Mouse (Mus musculus) urinary bladder, postnatal 0 days (tissue): ENCODE measurements around the gene Polr2a. TPM values are rescaled to one million over a fixed set of nuclear protein-coding genes. Genes with fewer than 3 reads are reported as not detected.

ENCODE experiments used
- polyA plus RNA-seq: library from polyadenylated mRNA; unstranded; fragments of >200 nt; fragmentation: Nextera tagmentation; extraction: Ambion mirVana; gene quantifications from 2 replicates; pipeline ENCODE4 v1.2.1, GENCODE M21; 2015

Polr2a gene
- polyA plus RNA-seq, result 9.3 and 10.3 TPM in 2 replicates

DNA sequence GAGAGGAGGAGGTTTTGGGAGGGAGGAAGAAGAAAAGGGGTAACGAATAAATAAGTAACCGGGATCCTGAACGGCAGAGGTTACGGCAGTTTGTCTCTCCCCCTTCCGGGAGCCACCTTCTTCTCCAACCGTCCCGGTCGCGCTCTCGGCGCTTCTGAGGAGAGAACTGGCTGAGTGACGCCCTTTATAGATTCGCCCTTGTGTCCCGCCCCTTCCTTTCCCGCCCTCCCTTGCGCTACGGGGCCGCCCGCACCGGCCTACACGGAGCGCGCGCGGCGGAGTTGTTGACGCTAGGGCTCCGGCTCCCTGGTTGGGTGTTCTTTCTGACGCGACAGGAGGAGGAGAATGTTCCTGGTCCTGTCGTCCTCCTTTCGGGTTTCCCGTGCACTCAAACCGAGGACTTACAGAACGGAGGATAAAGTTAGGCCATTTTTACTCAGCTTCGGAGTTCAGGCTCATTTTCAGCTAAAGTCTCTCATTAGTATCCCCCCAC lies at the start of gene Polr2a:
Gene Polr2a, minus strand, starts transcription at position 160 of the 493 bp plus-strand sequence.

DNA sequence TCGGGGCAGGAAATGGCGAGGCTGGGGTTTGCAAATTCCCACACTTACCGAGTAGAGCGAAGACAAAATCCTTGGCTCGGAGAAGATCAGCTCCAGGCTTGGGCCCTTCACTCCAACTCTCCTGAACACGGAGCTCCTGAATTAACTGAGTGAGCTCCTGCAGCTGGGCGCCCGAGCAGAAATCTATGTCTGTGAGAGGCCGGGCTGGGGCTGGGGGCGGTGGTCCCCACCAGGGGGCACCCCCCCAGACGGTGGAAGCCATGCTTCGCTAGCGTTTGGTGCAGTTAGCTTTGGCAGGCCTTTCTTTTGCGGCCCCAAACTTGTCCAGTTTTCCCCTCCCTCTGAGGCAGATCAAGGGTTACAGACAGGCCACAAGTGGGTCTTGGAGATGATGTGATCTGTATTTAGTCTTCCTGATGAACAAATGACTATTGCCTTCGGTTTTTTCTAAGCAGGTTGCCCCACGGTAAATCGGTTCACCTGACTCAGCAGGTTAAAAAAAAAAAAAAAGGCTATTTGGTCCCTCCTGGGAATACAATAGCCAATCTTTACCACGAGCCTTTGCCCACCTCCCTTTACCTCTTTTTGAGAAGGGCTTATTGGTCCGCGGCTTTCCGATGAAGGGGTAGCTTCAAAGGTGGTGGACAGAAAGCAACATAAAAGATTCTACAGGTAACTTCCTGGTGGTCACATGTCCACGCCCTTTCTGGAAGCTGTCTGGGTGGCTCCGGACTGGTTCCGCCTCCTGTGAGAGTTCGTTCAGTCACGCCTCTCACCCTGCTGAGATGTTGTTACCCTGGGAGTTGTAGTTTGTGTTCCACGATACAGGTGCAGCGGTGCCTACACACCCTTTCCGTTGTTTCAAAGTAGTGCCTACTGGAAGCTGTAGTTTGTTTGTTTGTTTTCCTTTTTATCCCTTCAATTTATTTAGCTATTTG lies 46.8 kb upstream of the Polr2a start, which contains the start of gene Tmem102:
Gene Tmem102, minus strand, starts transcription at position 653 of the 938 bp plus-strand sequence.

DNA sequence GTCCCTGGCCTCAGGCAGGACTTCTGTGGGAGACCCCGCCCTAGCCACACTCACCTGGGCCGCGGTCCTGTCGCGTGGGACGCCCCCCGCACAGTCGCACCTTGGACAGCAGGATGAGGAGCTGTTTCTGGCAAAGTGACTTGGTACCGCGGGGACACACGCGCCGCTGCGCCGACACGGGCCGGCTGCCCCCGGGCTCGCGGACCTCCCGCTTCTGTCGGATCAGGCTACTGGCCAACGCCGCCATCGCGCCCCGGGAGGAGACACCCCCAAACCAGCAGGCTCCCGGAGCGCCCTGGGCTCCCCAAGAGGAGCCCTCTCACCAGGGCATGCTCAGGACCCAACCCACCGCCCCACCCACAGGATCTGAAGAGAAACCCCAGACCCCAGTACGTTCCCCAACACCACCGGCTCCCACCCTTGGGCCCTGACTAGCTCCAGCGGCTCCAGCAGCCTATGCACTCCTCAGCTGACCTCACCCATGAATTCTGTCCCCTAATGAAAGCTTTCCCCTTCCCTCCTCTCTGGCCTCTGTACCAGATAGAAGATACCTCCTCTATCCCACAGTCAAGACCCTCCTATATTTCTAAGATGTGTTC lies 43.0 kb upstream of the Polr2a start, which contains the start of gene Fgf11:
Gene Fgf11, minus strand, starts transcription at position 479 of the 599 bp plus-strand sequence.

DNA sequence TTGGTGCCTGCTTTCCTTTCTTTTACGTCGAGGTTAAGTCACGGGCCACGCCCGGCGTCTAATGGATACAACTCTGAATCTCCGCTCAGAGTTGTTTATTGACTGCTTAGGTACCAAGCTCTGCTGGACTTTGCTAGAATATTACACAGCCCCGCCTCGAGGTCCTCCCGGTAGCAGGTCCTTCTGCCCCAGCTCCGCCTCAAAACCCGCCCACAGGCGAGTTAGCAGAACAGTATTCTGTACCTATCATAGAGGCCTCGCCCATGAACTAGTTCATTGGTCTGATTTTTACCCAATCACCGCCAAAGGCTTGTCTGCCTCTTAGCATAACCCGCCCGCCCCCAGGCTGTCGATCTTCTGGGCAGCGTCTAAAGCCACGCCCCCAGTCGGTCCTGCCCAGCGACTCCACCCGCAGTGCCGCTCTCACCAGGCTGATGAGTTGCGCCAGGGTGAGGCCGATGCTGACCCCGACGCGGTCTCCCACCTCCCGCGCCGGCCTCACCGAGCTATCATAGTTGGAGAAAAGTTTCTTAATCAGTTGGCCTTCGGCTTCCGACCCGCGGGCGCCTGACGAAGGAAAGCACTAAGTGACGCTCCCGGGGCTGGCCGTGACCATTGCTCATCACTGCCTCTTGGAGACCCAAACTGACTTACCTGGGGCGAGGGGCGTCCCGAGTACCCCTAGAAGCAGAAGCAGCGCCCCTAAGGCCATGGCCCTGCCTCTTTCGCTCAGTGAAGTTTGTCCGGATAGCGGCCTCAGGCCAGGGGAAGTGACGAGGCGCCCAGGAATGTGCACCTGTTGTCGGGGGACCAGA lies 36.9 kb upstream of the Polr2a start, which contains the start of gene Chrnb1:
Gene Chrnb1, minus strand, starts transcription at position 776 of the 815 bp plus-strand sequence.

DNA sequence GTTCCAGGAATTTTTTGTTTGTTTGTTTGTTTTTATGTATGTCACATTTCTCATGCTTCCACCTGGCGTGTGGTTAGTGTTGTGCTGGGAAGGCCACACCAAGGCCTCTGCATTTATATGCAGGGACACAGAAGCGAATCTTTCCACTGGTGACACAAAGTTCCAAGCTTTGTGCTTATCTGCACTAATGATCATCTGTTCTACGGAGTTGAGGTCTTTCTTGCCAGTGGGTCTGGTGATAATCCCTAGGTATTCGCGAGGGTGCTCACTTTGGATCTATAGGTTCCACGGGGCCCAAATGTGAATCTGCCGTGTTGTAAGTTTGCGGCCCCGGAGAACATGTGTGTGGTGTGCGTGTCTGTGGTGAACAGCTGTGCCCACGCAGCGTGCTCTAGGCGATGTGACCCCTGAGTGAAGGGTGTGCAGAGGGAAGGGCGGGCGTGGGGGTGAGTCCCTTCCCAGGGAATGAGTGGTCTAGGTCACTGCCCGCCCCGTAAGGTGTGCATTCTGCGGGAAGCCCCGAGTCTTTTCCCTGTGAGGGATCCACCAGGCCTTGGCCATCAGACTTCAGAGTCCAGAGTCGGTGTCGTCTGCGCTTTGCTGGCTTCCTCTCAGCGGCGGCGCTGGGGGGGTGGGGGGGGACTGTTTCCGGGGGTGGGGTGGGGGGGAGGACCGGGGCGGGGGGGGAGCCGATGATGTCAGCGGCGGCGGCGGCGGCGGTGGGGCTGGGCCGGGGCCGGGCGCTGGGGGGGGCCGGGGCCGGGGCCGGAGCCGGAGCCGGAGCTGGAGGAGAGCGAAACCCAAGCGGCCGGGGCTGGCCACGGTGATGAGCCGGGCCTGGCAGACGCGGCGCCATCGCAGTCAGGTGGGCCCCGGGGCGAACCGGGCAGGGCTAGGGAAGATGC lies 7.0 kb upstream of the Polr2a start, which contains the start of gene Zbtb4:
Gene Zbtb4, plus strand, starts transcription at position 692 of the 905 bp plus-strand sequence.

DNA sequence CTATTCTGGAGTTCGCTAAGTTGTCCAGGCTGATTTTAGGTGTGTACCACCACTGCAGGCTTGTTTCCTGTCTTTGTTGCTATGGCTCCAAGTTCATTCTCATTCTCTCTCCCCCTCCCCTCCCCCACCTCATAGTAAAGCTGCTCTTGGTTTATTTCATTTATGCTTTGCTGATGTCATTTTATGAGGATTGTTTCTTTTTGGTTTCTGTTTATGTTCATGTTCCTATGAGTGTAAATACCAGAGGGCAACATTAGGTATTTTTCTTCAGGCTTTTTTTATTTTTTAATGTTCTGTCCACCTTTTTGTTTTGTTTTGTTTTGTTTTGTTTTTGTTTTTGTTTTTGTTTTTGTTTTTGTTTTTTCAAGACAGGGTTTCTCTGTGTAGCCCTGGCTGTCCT lies 3.4 kb upstream of the Polr2a start, which contains the start of gene Slc35g3:
Gene Slc35g3, minus strand, starts transcription at position 101 of the 400 bp plus-strand sequence.

DNA sequence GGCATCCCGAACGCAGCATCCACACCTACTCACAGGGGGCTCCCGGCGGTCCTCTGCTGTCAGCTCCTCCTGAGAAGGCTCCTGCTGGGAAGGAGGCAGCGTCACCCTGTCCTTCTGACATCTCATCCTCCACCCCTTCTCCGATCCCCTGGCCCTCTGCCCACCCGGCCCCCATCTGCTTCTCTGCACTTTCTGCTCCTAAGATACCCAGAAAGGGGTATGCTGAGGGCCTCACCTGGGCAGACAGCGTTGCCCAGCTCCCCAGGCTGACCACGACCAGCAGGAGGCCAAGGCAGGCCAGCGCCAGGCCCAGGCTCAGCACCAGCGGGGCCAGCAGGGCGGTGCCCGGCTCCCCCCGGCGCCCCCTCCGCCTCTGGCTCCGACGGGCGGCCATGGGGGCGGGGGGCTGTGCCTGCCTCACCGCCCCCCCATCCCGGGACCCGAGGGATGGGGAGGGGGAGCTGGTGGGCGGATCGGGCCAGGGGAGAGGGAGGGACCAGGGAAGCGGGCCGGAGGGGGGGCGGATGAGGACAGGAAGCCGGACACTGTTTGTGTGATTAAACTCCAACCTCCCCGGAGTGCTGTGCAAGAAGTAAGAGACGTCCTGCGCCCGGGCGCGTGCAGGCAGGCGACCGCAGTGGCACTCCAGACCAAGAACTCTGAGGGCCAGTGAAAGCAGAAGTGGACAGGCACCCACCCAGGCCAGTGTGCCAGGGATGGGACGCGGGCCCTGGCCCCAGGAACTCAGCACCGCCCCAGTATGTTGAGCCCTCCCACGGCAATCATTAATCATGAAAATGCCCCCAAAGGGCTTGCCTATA lies 62.9 kb downstream of the Polr2a start, which contains the start of the genes Tnfsf12 and Tnfsfm13:
Gene Tnfsf12, minus strand, starts transcription at position 489 of the 821 bp plus-strand sequence.
Gene Tnfsfm13, minus strand, starts transcription at position 738 of the 821 bp plus-strand sequence.

DNA sequence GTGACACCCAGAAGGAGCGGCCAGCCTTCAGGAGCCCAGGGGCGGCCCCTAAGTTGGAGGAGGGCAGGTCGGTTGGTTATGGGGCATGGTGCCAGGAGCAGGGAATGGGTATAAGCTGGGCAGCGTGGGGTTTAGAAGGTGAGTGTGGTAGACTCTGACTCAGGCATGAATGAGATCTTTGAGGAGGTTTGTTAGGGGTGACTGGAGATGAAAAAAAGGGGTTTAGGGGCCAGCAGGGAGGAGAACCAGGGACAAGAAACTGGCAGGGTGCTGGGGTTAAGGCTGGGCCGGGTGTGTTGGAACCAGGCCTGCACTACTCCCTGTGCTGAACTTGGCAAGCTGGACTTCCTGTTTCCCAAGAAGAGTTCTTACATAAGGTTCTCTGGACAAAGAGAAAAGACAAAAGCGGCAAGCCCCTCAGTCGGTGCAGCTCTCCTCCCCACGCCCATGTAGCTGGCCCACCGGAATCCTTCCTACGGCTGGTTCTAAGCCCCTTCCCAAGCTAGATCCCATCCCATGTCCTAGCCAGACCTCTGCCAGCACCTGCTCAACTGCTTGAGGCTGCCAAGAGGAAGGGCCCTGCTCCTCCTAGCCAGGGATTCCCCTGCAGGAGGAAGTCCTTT lies 72.8 kb downstream of the Polr2a start, which contains the start of gene Tnfsf13:
Gene Tnfsf13, minus strand, starts transcription at position 259 of the 623 bp plus-strand sequence.

Other genes starting within 250 kb of the Polr2a start
- 0.13 and 0.16 TPM in 2 replicates for gene Dnah2, start 209.5 kb downstream of the Polr2a start, polyA plus RNA-seq
- gene Efnb3, start 198.4 kb downstream of the Polr2a start, polyA plus RNA-seq, result 3.4 and 3.7 TPM in 2 replicates
- 8.2 and 8.8 TPM in 2 replicates for gene Wrap53, start 178.4 kb downstream of the Polr2a start, polyA plus RNA-seq
- 44.4 and 46.3 TPM in 2 replicates for gene Trp53, start 178.3 kb downstream of the Polr2a start, polyA plus RNA-seq
- gene Atp1b2, start 152.7 kb downstream of the Polr2a start, polyA plus RNA-seq, result 13.2 and 14.4 TPM in 2 replicates
- gene Shbg, start 140.7 kb downstream of the Polr2a start, polyA plus RNA-seq, result not detected in 2 replicates
- 19.2 and 22.9 TPM in 2 replicates for gene Sat2, start 136.6 kb downstream of the Polr2a start, polyA plus RNA-seq
- gene Fxr2, start 125.6 kb downstream of the Polr2a start, polyA plus RNA-seq, result 12.5 and 13.6 TPM in 2 replicates
- gene Sox15, start 103.3 kb downstream of the Polr2a start, polyA plus RNA-seq, result 3.2 and 7.1 TPM in 2 replicates
- gene Mpdu1, start 96.0 kb downstream of the Polr2a start, polyA plus RNA-seq, result 33.5 and 41.2 TPM in 2 replicates
- 27.9 and 48.1 TPM in 2 replicates for gene Cd68, start 92.5 kb downstream of the Polr2a start, polyA plus RNA-seq
- gene Eif4a1, start 86.2 kb downstream of the Polr2a start, polyA plus RNA-seq, result 378 and 433 TPM in 2 replicates
- 46.3 and 49.8 TPM in 2 replicates for gene Senp3, start 76.6 kb downstream of the Polr2a start, polyA plus RNA-seq
- gene Tnfsf13, start 72.9 kb downstream of the Polr2a start, polyA plus RNA-seq, result 0.47 and 0.62 TPM in 2 replicates
- gene Tnfsf12, start 62.8 kb downstream of the Polr2a start, polyA plus RNA-seq, result 17.2 and 17.8 TPM in 2 replicates
- 4.7 and 5.4 TPM in 2 replicates for gene Tnfsfm13, start 62.5 kb downstream of the Polr2a start, polyA plus RNA-seq
- not detected in 2 replicates for gene Slc35g3, start 3.3 kb upstream of the Polr2a start, polyA plus RNA-seq
- 3.9 and 4.3 TPM in 2 replicates for gene Zbtb4, start 7.3 kb upstream of the Polr2a start, polyA plus RNA-seq
- gene Chrnb1, start 37.3 kb upstream of the Polr2a start, polyA plus RNA-seq, result 5.9 and 6.9 TPM in 2 replicates
- 0.78 and 0.86 TPM in 2 replicates for gene Fgf11, start 43.2 kb upstream of the Polr2a start, polyA plus RNA-seq
- gene Tmem102, start 47.0 kb upstream of the Polr2a start, polyA plus RNA-seq, result 13.7 TPM in 2 replicates
- not detected in 2 replicates for gene Gm39566, start 56.7 kb upstream of the Polr2a start, polyA plus RNA-seq
- not detected in 2 replicates for gene Spem2, start 59.8 kb upstream of the Polr2a start, polyA plus RNA-seq
- gene Spem1, start 63.5 kb upstream of the Polr2a start, polyA plus RNA-seq, result 0.25 TPM in 1 of 2 replicates, not detected in the other
- gene Nlgn2, start 79.1 kb upstream of the Polr2a start, polyA plus RNA-seq, result 3.0 and 3.5 TPM in 2 replicates
- 421 and 430 TPM in 2 replicates for gene Tmem256, start 79.9 kb upstream of the Polr2a start, polyA plus RNA-seq
- 94.6 and 111 TPM in 2 replicates for gene Plscr3, start 87.7 kb upstream of the Polr2a start, polyA plus RNA-seq
- gene Tnk1, start 100.1 kb upstream of the Polr2a start, polyA plus RNA-seq, result 6.2 and 6.4 TPM in 2 replicates
- not detected in 2 replicates for gene Tmem95, start 119.4 kb upstream of the Polr2a start, polyA plus RNA-seq
- 9.2 and 10.3 TPM in 2 replicates for gene Kctd11, start 122.8 kb upstream of the Polr2a start, polyA plus RNA-seq
- 0.14 and 0.47 TPM in 2 replicates for gene Acap1, start 136.9 kb upstream of the Polr2a start, polyA plus RNA-seq
- 2.4 and 2.8 TPM in 2 replicates for gene 2810408A11Rik, start 142.3 kb upstream of the Polr2a start, polyA plus RNA-seq
- 3.3 and 4.0 TPM in 2 replicates for gene Neurl4, start 142.4 kb upstream of the Polr2a start, polyA plus RNA-seq
- gene Gps2, start 155.3 kb upstream of the Polr2a start, polyA plus RNA-seq, result 40.4 and 40.8 TPM in 2 replicates
- 1,055 and 1,123 TPM in 2 replicates for gene Eif5a, start 163.3 kb upstream of the Polr2a start, polyA plus RNA-seq
- 0.54 and 1.3 TPM in 2 replicates for gene Ybx2, start 177.2 kb upstream of the Polr2a start, polyA plus RNA-seq
- 181 and 186 TPM in 2 replicates for gene Slc2a4, start 189.6 kb upstream of the Polr2a start, polyA plus RNA-seq
- 61.3 and 78.2 TPM in 2 replicates for gene Cldn7, start 206.1 kb upstream of the Polr2a start, polyA plus RNA-seq
- 17.5 and 18.5 TPM in 2 replicates for gene Ctdnep1, start 222.5 kb upstream of the Polr2a start, polyA plus RNA-seq
- 83.8 and 90.4 TPM in 2 replicates for gene Elp5, start 223.9 kb upstream of the Polr2a start, polyA plus RNA-seq
- gene Gabarap, start 232.5 kb upstream of the Polr2a start, polyA plus RNA-seq, result 483 and 506 TPM in 2 replicates
- 46.2 and 46.3 TPM in 2 replicates for gene Phf23, start 237.1 kb upstream of the Polr2a start, polyA plus RNA-seq
- gene Dvl2, start 242.0 kb upstream of the Polr2a start, polyA plus RNA-seq, result 13.4 and 13.8 TPM in 2 replicates